Mouse (Mus musculus): Measurements from ENCODE around the gene Gm28047. TPM values are rescaled to one million over a fixed set of nuclear protein-coding genes. Genes with fewer than 3 reads are reported as not detected.
A peak's percentile ranks its signal among the peaks of the same experiment; 100 is the strongest.
"Not testable (repeated sequence)": the region's sequence is repeated elsewhere in the genome, so short reads cannot be mapped to it uniquely, and the experiment has no call there.

Gm28047 gene
- polyA plus RNA-seq (2015; fragmentation: Nextera tagmentation; extraction: Ambion mirVana): not detected in 2 replicates

DNA sequence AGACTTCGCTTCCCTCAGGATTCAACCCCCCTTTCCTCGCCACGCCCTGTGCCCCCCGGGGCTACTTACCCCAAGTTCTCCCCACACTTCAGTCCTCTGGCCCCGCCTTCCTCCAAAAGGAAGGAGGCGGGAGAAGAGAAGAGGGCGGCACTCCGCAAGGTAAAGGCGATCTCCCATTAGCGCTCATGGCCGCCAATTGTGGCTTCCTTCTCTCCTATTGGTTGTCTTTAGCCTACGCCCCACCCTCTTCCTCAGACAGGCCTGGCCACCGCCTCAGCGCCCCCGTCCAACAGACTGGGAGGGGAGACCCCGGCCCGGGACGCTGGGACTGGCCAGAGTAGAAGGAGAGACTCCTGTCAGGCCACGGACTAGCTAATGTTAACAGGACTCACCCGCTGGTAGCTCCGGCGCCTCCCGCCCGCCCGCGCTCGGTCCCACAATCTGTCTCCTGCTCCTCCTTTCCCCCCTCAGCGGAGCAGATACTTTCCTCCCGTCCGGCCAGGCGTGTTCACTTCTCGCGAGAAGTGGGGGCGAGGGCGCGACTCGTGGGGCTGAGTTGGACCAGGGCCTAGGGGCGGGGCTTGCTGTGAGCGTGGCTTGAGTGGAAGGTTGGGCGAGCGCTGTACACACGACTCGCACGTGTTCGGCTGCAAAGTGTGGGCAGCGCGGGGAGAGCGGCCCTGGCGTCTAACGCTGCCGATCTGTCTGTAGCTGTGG is at the start of gene Gm28047, which contains the start of gene Atf7:
Gene Gm28047, minus strand, starts transcription at position 98 of the 717 bp plus-strand sequence.
Gene Atf7, minus strand, starts transcription at position 495 of the 717 bp plus-strand sequence.
- DNase-seq (ENCODE audit: low spot score): peak; percentile 98

GRCm38 (mm10) chr15:102673548-102673947 is 48.7 kb upstream of the Gm28047 start:
- DNase-seq (ENCODE audit: low spot score): no peak

- no peak for DNase-seq (ENCODE audit: low spot score)
Measured at GRCm38 (mm10) chr15:102672215-102673071, 47.6 kb upstream of the Gm28047 start, which contains the start of gene Atp5g2. Gene Atp5g2, minus strand, starts transcription at chr15:102672352.

GRCm38 (mm10) chr15:102671721-102672214 is 46.9 kb upstream of the Gm28047 start:
- peak; percentile 42 for DNase-seq (ENCODE audit: low spot score)

GRCm38 (mm10) chr15:102670767-102671575 is 46.1 kb upstream of the Gm28047 start:
- DNase-seq (ENCODE audit: low spot score): peak; percentile 98

DNA sequence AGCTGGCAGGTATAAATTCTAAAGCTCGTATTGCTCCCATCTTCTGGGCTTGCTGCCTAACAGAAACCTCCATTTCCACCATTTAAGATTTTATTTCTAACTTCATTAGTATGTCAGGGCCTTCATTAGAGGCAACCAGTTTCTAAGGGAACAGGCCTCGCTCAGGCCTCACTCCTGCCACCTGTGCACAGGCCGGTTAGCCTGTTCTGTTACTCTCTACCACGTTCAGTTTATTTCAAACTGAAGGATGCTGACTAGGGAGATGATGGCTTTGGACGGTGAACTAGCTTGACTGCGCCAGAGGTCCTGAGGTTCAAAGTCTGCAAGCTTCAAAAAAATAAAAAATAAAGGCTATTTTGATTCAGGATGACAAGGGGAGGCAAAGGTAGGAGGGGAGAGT is 45.4 kb upstream of the Gm28047 start:
- DNase-seq (ENCODE audit: low spot score): no peak

DNA sequence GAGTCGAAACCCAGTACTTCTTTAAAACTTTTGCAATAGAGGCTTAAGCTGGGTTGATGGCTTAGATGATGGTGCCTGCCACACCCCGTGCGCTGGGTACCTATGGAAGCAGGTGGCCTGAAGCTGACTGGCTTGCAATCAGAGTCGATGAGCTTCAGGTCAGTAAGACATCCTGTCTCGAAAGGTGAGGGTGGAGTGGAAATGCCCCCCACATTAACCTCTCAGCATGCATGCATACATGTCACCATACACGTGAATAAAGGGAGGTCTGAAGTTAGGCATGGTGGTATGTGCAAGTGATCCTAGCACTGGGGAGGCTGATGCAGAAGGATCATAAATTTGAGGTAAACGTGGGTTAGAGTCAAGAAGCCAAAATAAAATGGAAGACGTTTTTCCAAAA is 44.7 kb upstream of the Gm28047 start:
- no peak for DNase-seq (ENCODE audit: low spot score)

DNA sequence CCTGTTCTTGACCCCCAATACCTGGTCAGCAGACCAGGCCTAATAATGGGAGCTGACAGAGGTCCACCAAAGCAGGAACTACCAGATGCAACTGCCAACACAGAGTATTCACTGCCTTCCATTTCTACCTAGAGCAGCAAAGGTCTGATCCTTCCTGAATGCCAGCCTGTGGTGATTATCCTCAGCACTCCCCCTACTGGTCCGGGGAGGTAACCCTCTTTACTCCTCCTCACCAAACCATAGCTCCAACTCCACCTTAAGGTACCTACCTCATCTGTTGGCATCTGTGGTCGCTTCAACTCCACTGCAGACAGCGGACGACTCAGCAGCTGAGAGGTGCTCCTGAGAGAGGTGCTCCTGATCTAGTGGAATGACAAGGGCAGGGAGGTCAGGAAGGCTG is 40.6 kb upstream of the Gm28047 start:
- peak; percentile 71 for DNase-seq (ENCODE audit: low spot score)

DNA sequence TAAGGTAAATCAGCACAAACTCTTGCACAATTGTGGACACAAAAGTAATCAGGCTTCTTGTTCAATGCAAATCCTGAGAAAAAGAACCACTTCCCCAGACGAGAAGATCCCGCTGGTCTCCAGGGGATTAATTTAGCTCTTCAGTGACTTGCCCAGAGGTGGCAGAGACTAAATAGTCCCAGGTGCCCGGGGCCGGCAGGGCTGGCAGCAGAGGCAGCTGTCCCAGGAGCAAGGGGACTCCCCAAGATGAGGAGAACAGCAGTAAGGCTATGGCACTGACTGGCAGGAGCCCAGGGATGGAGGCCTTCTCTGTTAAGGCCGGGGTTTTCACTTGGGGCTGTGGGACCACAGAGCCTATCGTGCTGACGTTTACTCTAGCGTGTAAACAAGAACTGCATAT is 39.0 kb upstream of the Gm28047 start:
- DNase-seq (ENCODE audit: low spot score): no peak

GRCm38 (mm10) chr15:102662601-102663000 is 37.7 kb upstream of the Gm28047 start:
- DNase-seq (ENCODE audit: low spot score): not testable (repeated sequence)

DNA sequence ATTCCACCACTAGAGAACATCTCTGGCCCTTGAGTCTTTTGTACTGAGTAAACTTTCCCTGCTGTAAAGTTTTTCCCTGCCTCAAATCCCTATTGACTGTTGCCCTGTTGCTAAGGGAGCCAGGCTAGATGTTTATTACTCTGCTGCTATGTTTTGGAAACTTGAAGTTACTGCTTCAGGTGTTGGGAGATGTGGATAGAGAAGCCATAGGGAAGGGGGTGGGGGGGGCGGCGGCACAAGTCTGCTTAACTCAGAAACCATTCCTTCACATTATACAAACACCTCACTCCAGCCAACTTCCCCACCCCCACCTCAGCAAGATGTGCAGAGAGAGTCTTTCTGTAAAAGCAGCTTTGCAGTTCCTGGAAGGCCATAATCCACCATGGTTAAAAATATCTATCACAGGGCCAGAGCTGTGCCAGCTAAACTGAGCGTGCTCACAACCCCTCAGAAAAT is 33.1 kb upstream of the Gm28047 start:
- no peak for DNase-seq (ENCODE audit: low spot score)

DNA sequence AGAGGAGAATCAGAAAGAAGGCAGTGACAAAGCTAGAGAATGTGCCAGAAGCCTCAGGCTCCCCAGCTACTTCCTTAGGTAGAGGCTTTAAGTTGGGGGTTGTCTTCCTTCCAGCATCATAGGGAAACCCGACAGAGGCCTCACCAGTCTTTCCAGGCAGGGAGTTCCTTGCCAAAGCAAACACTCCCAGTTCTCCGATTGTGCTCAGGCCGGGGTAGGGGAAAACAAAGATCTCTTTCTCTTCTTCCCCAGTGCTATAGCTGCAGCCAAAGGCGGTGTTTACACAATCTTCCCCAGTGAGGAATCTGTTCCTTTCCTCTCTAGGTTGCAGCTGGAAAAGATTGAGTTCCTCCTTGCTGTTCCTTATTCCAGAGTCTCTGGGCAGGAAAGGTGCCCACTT is 31.8 kb upstream of the Gm28047 start:
- no peak for DNase-seq (ENCODE audit: low spot score)

DNA sequence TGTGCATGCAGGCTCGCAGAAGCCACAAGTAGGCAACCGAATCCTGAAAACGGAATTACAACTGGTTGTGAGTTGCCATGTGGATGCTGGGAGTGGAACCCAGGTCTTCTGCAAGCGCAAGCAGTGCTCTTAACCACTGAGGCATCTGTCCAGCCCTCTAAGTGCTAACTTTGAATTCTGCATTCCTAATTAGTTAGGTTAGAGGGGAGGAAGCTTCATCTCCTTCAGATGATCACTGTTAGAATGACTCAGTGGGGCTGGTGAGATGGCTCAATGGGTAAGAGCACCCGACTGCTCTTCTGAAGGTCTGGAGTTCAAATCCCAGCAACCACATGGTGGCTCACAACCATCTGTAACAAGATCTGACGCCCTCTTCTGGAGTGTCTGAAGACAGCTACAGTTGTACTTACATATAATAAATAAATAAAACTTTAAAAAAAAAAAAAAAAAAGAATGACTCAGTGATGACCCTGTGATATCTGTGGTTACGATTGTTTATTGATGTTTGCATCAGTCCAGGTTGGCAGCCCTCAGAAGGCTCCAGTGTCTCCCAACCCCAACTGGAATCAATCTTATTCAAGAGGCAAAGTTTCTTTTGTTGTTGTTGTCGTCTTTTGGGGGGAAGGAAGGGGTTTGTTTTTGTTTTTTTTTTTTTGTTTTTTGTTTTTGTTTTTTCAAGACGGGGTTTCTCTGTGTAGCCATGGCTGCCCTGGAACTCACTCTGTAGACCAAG is 27.2 kb upstream of the Gm28047 start:
- DNase-seq (ENCODE audit: low spot score): not testable (repeated sequence)

DNA sequence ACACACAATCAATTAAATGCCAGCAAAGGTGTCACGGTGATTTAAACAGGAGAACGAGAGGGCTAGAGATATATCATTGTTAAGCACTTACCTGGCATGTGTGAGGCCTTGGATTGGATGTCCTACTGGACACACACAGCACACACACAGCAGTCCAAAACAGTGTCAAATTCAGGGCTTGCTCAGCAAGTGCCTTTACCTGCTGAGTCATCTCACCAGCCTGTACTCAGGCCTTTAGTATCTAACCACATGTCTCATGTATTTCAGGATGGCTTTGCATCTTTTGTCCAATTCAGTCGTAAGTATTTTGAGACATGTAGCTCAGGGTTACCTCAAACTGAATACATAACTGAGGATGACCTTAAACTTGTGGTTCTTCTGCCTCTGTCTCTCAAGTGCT is 26.2 kb upstream of the Gm28047 start:
- DNase-seq (ENCODE audit: low spot score): no peak

- DNase-seq (ENCODE audit: low spot score): no peak
Measured at GRCm38 (mm10) chr15:102635817-102636216, 10.9 kb upstream of the Gm28047 start.

- DNase-seq (ENCODE audit: low spot score): no peak
Measured at GRCm38 (mm10) chr15:102634684-102635083, 9.8 kb upstream of the Gm28047 start.

DNA sequence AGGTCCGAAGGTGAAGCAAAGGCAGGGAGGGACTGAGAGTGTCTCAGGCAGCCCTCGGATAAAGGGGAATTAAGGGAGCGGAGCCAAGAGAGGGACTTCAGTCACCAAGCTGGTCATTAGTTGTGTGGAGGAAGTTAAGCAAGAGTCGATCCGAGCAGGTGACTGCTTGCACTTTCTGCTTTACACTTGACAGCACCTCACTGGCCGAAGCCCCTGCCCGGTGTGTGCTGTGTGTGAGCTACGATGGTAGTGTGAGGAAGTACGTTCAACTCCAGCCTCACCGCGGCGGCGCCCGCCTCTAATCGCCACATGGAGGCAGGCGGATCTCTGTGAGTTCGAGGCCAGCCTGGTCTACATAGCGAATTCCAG is 804 bp upstream of the Gm28047 start:
- DNase-seq (ENCODE audit: low spot score): no peak

GRCm38 (mm10) chr15:102624291-102624969 is 437 bp downstream of the Gm28047 start:
- no peak for DNase-seq (ENCODE audit: low spot score)

DNA sequence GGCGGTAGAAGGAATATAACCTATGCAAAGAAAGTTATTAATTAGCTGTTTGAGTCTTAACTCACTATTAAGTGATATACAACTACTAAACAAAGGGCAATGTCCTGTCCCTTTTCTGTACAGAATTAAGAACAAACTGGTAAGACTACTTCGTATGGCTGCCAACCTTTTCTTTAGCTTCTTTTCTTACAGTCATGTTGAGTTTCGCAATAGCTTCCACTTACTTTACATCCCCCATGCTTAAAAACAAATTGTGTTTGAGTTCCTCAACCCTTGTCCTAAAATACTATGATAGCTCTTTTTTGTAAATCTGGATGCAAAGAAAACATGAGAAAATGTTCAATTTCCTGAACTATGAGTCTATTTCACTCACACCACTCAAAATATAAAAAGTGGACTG is 1.7 kb downstream of the Gm28047 start:
- DNase-seq (ENCODE audit: low spot score): no peak

GRCm38 (mm10) chr15:102622536-102622935 is 2.3 kb downstream of the Gm28047 start:
- no peak for DNase-seq (ENCODE audit: low spot score)
